Mouse (Mus musculus): ENCODE data around the gene Lcp2.

Gene Lcp2

DNA sequence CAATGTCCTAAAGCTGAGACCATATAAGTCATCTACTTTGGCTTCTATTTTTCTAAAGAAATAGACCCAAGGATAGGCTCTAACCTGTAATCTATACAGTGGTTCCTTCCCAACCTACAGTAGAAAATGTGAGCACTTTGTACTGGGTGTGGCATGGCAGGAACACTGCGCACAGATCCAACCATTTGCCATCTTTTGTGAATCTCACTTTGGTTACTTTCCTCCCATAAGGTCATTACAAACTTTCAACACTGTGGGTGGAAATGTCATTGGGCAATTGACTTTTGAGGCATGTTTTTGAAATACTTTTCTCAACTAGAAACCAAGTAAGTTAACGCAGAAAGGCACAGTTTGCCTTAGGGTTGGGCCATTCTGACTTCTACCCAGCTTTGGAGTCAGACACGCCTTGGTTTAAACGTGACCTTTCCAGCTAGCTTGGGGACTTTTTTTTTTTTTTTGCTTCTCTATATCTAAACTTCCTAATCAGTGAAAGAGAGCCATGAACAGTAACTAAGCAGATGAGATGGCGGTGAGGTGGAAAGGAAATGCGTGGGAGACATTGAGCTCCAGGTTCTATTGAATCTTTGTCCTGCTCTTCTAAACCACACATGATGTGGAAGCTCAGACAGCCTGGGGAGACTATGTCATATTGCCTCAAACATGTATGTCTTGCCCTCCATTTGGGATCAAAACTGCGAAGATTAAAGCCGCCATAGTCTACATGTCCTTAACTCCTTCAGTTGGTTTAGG is 1.8 kb downstream of the Lcp2 start:
- no peak for DNase-seq (ENCODE audit: low read depth)

DNA sequence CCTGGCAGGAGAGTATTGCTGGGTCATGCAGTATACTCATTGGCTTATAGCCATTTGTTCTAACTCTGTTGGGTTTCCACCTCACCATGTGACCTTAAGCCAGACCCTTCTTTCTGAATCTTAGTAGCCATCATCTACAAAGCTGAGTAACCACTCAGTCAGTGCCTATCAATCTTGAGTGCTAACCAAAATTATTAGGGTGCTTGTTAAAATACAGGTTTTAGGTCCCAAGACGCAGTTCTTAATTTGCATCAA is 2.3 kb downstream of the Lcp2 start:
- no peak for DNase-seq (ENCODE audit: low read depth)

DNA sequence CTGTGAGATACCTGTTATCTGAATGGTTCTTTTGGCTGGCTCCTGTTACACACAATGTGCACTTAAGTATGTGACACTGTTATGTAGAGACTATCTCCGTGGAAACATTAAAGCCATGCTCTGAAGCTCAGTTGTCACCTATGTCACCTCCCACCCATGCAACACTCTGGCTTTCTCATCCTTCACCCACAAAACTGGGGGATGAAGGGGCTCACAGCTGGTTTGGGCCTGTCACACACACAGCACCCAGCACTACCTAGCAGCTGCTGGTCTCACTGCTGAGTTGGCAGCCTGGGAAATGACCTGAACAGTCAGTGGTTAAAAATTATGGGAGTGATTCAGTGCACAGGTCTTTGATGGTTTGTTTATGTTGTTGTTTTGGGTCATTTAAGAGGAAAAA is 3.3 kb downstream of the Lcp2 start:
- DNase-seq (ENCODE audit: low read depth), result no peak

DNA sequence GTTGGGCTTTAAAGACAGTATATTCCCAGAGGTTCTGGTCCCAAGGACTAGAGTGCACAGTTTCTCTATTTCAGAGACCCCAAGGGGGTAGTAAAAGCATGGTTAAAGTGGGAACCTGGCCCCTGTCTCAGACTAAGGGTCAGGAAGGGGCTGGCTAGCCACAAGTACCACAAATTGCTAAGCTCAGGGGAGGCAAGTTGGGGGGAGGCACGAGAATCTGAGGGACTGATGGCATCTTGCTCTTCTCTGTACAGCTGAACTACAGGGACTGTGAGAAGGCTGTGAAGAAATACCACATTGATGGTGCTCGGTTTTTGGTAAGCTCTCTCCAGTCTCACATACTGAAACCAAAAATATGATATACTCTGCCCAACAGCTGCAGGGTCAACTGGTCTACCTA is 3.9 kb downstream of the Lcp2 start:
- DNase-seq (ENCODE audit: low read depth), result no peak

DNA sequence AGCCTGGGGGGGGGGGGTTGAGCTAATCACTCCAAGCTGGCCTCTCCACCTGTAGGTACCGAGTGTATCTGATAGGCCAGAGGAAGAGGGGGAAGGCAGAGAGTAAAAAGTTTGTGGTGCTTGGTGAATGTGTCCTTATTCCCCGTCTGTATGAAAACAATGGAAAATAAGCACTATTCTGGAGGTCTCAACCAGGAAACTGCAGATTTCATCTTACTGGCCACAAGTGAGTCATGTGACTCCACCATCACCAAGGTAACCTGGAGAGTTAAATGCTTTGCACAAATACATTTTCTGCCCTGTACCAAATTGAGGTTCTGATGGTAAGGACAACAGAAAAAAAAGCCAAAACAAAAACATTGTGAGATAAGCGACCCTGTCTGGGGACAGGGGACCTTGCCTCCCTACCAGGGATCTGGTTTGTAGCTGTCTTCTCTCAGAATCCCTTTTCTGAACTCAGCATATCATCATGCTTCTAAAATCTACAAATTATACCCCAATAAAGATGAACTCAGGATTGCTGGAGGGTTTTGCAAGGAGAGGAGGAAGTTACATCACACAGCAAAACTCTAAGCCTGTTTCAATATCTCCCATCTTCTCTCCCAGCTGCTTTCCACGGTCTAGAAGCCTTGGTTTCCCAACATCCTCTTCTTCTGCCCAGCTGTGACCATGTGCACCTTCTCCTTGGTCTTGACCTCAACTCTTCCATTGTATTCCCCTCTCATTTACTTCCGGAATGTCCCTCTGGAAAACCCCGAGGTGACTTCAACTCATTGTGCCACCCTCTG is 6.5 kb downstream of the Lcp2 start:
- DNase-seq (ENCODE audit: low read depth), result no peak

DNA sequence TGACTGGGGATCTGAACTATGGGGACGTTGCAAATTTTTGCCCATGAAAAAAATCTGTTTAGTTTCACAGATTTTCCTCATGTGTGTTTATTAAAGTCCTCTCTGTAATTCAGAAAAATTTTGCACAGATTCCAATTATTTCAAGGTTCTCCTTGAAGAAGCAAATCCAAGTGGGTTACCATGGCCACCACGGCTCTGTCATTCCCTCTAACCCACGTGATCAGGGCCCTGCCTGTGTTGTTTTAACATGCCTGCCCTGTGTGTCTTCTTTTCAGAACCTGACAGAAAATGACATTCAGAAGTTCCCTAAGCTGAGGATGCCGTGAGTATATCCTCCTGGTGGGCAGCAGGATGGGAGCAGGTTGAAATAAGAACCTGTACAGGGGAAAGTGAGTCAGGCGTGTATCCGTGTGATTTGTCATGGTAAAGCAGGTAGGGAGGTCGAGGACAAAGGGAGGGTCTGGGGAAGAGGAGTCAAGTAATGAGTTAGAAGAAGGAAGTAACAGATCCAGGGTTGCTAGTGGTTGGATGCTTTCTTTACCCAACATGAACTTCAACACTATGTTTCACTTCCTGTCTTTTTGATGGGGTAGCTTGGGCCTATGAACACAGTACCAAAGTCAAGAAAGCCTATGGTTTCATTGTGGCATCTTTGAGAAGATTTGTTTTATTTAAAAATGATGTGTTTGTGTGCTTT is 7.5 kb downstream of the Lcp2 start:
- DNase-seq (ENCODE audit: low read depth), result no peak

DNA sequence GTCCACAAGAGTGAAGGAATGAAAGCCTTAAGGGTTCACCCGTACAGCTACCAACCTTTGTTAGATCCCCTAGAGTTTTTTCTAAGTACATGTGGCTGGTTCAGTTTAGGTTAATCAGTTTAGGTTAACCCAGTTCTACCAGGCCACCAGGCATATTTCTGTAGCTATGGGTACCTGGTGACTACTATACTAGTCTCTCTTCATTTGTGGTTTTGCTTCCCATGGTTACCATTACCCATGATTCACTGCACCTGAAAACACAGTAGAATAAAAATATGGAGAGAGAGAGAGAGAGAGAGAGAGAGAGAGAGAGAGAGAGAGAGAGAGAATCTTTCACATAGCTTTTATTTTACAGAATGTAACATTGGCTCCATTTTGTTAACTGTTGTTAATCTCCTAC is 10.0 kb downstream of the Lcp2 start:
- DNase-seq (ENCODE audit: low read depth), result no peak

DNA sequence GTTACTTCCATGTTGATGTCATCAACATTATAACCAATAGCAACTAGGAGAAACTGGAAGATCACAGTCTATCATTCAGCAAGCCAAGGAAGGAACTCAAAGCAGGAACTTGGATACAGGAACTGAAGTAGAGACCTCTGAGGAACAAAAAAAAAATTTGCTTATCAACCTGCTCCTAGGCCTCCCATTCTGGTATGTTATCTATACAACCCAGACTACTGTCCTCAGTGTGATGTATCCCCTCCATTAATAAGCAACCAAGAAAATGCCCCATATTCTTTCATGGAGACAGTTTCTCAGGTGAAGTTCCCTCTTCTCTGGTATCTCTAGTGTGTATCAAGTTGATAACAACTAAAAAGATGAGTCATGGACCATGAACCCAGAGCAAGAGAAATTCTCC is 11.6 kb downstream of the Lcp2 start:
- DNase-seq (ENCODE audit: low read depth), result no peak

DNA sequence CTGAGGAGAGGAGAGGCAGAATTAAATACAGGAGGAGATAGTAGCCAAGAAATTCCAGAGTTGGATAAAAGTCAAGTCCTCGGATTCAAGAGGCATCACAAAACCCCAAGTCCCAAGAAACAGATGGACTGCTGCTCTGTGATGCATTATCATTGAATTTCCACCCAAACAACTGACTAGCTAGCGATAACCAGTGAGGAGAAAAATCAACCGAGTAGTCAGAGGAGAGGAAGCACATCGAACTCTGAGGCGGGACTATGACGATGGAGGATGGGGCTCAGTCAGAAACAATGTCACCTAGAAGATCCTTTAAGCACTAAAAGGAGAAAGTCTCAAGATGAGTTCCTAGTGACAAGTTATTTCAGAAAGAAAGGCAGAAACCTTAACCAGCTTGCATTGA is 12.2 kb downstream of the Lcp2 start:
- DNase-seq (ENCODE audit: low read depth), result no peak

DNA sequence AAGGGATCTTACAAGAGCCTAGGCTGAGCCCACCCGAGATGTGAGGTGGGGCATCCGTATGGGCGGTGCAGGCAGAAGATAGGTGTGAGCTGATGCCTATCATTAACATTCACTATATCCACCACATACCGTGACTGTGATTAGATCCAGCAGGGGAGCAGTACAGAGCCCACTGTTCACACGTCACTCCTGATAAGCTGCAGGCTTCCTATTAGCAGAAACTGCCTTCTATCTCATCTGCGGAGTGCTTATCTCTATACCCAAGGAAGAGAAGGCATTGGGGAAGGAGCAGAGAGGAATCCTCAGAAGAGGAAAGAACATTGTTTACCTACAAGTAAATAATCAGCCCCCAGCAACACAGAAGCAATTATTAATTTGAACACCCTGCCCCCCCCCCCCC is 15.0 kb downstream of the Lcp2 start:
- DNase-seq (ENCODE audit: low read depth), result no peak

DNA sequence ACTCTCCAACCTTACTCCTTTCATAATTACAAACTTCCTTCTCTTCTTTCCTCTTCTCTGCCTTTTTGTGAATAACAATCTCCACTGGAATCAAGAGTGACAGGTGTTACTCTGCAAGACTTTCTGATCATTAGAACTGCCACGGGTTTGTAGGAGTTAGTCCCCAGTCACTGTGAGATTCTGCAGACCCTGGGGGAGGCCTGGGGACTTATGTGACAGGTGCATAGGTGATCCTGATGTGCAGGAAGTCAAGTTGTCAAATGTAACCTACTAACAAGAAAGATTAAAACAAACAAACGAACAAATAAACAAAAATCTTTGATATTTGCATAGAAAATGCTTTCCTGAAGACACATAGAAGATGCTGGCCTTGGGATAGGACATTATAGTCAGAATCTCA is 16.5 kb downstream of the Lcp2 start:
- no peak for DNase-seq (ENCODE audit: low read depth)

DNA sequence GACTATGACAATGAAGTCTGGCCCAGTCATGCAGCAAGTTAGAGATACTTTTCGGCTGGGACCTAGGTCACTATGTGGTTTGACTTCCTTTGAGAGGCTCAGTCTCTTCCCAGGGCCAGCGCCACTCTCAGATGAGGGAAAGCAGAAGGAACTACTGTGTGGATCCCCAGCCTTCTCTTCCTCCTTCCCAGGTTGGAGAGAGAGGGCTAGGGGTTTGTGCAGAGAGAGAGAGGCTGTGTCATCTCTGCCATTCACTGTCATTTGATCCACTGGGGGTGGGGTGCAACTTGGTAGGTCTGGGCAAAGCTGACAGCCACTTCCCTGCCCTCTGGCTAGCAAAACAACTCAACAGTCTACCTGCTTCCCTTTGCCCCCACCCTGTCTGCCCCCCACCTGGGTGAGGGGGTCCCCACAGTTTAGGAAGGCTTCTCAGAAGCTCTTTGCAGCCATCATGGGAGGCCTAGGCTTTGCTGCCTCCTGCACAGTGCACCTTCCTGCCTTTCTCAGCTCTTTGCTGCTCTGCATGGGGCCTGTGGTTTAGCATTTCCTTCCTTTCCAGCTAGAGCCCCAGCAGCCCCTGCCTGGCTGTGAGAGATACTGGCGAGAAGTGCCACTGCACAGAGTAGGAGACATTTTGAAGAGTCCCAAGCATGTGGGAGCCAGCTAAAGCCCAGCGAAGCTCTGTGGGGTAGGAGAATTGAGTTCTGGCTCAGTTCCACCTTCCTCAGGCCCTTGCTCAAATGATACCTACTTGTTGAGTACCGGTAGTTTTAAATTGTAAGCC is 17.2 kb downstream of the Lcp2 start:
- DNase-seq (ENCODE audit: low read depth), result no peak

DNA sequence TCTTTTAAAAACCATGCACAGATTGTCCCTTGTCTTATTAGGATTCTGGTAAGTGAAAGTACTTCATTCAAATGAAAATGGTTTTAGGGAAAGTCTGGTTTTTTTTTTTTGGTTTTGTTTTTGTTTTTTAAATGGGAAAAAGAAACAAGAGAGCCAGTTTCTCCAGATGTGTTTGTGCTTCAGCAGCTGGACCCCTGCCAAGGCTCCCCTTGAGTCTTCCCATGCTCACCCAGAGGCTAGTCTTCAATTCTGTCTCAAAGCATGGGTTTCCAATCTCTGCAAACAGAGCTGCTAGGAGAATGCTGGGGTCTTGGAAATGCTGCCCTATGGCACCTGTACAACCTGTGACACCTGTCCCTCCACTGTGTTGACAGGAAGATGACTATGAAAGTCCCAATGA is 23.9 kb downstream of the Lcp2 start:
- no peak for DNase-seq (ENCODE audit: low read depth)

DNA sequence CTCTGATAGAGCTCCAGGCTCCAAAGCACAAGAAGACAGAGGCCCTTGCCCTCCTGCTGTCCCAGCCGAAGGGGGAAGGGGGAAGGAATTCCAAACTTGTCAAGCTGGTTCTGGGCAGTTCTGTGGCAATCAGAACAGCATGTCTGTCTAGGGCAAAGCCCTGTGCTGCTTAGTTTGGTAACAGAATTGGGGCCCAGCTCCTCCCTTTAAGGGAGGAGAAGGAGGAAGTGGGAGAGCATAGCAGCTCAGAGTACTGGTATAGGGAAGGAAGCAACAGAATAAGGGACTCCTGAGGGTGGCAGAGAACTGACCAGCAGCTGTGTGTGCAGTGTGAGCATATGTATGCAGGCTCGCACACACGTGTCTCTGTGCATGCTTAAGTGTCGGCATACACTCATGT is 25.6 kb downstream of the Lcp2 start:
- DNase-seq (ENCODE audit: low read depth), result no peak

DNA sequence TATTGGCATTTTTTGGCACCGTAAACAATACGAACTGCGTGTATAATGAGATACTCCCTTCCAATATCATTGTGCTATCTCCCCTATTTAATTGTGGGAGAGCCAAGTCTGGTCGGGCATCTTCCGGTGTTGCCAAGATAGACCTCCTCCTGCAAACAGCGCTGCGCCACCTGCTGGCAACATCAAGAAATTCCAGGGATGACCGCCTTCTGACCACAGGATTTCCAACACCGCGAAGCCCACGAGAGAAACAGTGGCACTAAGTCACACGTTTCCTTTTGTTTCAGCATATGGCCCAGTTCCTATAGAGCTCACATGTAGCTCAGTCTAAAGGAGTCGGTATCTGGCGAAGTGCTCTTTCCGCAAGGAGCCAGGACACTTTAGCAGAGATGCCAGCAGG is 27.1 kb downstream of the Lcp2 start:
- peak; percentile 36 for DNase-seq (ENCODE audit: low read depth)

DNA sequence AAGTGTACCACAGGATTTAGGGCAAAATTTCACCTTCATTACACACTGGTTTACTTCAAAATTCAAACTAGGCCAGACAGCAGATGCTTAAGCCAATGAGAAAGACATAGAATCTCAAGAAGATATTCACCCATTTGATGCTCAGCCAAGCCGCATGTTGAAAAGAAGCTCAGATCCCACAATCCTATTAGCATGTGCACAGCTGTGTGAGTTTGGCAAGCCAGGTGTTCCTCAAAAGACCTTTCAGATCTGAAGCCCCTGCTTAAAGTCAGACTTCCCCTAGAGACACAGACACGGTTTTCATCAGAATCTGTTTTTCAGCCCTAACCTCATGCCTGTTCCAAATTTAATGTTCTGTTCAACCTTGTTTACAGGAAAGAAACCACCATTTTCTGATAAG is 31.1 kb downstream of the Lcp2 start:
- no peak for DNase-seq (ENCODE audit: low read depth)

DNA sequence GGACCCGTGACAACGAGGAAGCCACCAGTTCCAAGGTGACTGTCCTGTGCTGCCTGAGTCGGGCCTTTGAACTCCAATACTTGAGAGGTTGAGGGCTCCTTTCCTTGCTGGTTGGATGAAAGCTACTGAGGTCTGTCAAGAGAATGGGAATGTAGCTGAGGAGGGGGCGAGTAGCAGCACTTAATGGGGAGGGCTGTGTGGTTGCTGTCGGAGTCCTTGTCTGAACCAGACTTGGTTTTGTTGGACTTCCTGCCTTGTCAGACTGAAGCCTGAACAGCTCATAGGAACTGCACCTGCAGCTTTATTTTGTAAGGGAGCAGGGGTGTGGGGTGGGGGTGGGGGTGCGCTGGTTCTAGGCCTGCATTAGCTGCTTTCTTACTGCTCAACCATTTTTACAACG is 31.9 kb downstream of the Lcp2 start:
- no peak for DNase-seq (ENCODE audit: low read depth)

DNA sequence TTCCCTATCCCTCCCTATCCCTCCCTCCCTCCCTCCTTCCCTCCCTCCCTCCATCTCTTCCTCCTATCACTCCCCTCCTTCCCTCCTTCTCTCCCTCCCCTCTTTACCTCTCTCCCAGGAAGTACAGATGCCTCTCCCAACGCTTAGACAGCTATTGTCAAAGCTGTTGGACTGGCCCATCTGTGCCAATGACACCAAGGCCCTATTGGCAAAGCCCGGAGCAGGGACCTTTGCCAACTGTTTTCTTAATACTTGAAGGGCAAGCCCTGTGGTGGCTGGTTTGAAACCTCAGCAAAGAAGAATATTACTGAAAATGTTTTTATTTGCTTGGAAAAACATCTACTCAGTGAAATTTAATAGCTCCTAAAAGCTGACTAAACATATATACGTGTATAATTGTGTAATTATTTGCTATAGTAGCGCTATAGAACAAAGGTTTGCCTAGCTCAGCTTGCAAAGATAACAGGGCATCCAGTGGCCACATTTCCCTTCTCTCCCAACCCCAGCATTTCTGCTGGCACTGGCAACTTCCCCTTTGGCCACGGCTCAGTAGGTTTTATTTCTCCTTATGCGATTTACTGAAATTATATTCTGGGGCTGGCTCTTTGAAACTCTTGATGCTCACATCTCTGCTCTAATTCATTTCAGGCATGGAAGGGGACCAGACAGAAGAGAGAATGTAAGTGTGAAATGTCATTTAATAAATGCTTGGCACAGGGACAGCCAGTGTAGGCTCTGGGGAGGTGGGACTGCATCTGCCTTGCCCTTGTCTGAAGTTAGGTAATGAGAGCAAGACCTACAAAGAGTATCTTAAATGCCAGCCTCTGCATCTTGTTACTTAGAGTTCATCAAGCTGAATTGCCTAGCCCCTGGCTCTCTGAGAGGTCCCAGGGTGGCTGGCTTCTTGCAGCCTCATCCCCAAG is 33.1 kb downstream of the Lcp2 start:
- no peak for DNase-seq (ENCODE audit: low read depth)

DNA sequence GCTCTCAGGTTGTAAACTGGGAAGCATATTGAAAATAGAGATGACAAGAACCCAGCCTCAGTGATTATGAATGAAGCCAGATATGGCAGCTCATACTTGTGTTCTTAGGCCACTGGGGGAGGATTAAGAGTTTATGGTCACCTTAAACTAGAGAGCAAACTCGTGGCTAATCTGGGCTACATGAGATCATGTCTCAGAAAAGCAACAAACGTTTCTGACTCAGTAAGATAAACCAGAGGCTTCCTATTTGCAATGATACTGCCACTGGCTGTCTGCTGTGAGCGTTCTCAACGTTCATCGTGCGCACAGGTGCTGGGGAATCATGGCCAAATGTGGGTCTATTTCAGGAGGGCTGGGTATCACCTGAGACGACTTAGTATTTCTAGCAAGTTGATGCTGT is 37.1 kb downstream of the Lcp2 start:
- no peak for DNase-seq (ENCODE audit: low read depth)

DNA sequence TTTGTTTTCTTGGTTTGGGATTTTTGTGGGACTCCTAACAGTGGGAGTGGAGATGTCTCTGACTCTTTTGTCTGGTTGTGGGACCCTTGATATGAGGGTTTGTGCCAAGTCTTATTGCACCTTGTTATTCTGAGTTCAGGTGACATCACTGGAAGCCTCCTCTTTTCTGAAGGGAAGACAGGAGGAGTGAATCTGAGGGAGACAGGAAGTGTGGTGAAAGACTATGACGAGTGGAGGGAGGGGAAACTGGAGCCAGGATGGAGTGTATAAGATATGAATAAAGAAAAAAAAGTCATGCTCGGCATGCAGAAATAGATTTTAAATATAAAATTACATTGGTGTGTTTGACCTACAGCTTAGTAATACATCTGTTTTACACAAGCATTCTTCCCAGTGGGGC is 37.9 kb downstream of the Lcp2 start:
- no peak for DNase-seq (ENCODE audit: low read depth)

DNA sequence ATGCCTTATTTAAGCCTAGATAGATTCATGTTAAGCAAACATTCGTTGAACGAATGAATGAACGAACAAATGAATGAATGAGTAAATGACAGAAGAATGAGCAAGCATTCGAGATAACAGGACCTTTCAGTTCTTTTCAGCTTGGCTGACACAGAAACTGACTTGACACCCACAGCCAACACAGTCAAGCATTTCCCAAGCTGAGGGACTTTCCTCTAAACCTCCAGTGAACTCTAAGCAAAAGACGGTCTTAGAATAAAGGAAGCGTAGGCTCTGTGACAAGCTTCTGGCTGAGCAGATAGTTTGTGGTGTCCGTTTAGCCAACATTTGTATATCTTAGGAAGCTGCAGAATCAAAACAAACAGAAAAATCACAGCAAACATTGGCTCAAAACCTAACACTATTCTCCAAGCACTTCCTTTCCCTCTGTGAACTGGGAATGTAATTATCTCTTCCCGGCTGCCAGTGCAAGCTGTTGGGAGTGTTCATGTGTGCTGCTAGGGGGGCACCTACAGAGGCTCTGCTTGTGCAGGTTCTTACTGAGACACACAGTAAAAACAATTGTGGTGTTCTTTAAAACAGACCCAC is 39.5 kb downstream of the Lcp2 start:
- DNase-seq (ENCODE audit: low read depth), result no peak

Measured in c-Kit-positive CD71-positive TER-119-negative erythroid progenitor cells, embryonic 14.5 days (primary cell).